Mouse (Mus musculus) brain, embryonic 18.5 days (tissue): Measurements from ENCODE around the gene Fitm2.
"Not testable (repeated sequence)": the region's sequence is repeated elsewhere in the genome, so short reads cannot be mapped to it uniquely, and the experiment has no call there.

Source experiments
- DNase-seq: peaks from one replicate; pipeline ENCODE4 v3.0.0-alpha.2; 2012; ENCODE audit warnings: low read depth, low spot score

Fitm2 gene

DNA sequence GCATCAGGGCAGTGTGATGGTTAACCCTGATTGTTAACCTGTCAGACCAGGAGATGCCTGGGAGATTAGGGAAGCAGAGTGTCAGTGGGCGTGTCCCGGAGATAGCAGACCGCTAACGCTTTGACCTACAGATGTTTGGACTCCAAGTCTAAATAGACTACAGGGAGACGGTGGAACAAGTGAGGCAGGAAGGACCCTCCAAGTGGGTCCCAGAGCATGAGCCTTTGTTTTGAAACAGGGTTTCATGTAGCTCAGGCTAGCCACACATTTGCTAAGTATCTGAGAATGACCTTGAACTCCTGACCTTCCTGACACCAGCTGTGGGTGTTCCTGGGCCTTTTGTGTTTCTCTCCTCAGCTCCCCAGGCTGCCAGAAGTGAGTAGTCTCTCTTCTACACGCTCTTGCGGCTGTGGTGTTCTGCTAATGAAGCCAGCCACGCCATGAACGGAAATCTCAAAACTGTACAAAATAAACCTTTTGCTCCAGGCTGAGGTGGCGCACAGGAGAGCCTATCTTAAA is 9.1 kb downstream of the Fitm2 start:
- DNase-seq, result no peak

DNA sequence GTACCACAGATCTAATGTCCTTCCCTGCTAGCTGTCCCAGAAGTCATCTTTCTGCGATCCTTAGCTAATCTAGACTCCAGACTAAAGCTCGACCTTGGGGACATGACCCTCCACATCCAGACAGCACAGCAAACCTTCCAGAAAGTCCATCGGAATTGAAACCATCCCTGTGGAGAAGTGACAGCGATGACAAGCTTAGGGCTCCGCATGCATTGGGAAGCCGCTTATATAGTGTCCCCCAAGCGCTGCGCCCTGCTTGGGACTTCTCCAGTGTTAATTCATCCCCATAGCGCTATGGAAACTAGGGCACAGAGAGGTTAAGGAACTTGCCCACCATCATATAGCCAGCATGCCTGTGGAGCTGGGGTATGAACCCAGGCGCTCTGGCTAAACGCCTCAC is 9.6 kb downstream of the Fitm2 start:
- DNase-seq, result no peak

DNA sequence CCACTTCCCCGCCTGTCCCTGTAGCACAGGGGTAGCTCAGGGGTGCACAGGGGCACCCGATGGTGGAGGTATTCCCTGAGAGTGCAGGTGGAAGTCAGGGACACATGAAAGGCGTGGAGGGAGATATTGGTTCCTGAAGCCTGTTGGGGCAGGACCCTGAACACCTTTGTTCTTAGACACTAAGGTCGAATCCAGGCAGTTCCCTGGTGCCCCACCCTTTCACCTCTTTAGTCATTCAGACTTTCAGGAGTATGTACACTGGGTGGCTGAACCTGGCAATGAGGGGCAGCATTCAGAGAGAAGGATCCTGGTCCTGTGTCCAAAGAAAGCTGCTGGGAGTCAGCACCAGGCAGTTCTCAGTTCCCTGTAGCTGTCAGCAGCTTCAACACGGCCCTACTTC is 10.0 kb downstream of the Fitm2 start:
- DNase-seq, result no peak

DNA sequence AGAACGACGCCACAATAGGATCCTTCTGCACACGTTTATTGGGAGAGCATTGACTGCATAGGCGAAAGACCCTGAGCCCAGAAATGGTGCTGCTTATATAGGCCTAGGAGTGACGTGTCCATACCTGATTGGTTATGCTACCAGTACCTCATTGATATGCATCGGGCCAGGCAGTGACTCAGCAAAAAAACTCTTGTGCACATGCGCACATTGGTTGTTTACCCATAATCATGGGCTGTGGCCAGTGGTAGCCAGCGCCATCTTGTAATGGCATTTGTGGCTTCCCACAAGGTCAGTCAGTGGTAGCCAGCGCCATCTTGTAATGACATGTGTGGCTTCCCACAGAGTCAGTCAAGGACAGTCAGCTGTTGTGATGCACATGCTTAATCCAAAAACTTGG is 11.1 kb downstream of the Fitm2 start:
- not testable (repeated sequence) for DNase-seq

DNA sequence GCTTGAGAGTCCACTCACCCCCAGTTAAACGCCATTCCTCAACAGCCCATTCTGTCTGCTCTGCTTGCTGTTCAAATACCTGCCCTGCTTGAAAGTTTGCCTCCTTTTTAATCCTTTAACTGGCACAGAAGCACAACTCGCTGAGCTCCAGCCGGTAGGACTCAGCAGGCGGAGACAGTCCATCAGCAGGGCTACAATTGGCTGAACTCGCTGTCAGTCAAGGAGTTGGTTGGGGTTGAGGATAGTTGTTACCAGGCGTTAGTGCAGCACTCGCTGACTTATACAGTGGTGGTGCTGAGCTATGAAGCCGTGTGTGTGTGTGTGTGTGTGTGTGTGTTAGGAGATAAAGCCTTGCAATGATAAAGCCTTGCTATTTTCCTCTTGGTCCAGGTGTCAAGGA is 11.8 kb downstream of the Fitm2 start:
- no peak for DNase-seq

DNA sequence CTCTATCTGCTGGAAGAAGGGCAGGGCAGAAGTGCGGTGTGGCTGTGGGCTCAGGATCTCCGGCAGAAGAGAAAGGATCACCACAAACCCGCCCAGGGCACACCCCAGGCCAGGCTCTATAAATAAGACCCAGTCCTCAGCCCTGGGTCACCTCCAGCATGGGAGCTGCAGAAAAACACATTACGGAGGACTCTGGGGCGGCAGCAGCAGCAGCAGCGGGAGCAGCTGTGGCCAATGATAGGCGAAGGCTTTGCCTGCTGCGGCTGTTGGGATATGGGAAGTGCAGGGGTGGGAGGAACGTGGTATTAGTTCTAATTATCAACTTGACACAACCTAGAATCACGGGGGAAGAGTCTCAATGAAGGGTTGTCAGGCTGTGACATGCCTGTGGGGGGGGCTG is 13.0 kb downstream of the Fitm2 start:
- no peak for DNase-seq

DNA sequence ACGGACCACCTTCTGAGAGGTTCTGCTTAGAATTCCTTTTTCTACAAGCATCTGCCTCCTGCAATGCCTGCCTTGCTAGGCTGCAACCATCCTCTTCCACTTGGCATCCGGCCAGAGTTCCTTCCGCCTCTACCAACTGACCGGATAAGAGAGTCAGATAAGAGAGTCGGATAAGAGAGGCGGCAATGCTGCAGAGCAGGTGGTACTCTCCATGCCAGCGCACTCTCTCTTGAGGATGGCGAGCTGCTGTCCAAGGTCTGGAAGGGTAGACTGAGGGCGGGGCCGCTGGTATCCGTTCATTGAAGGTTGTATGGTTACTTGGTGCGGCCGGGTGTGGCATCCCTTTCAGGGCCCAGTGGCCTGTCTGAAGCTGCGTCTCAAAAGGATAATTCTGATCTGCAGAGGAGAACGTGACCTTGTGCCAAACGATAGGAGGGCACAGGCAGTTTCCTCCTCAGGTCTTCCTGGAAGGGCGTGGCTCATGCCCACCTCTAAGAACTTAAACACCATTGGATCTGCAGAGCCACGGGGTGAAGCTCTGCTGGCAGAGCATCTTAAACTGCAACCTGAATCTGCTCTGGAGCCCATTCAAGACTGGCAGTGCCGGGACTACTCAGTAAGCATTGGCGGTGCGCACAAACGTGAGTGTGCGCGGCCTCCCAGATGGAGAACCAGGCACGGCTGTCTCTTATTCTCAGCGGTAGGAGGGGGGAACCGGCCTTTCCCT is 13.7 kb downstream of the Fitm2 start:
- DNase-seq, result no peak

DNA sequence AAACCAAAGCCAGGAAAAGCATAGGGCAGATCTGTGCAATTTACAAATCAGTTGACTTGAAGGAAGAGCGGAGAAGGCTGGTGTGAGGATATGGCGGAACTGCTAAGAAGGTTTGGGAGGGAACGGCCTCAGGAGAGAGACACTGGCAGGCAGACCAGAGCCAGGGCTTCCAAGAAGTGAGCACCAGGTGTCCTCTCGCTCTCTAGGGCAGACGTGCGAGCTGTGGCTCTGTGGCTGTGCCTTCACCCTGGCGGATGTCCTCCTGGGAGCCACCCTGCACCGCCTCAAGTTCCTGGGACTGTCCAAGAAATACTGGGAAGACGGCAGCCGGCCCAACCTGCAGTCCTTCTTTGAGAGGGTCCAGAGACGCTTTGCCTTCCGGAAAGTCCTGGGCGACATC is 19.1 kb downstream of the Fitm2 start:
- DNase-seq, result no peak

DNA sequence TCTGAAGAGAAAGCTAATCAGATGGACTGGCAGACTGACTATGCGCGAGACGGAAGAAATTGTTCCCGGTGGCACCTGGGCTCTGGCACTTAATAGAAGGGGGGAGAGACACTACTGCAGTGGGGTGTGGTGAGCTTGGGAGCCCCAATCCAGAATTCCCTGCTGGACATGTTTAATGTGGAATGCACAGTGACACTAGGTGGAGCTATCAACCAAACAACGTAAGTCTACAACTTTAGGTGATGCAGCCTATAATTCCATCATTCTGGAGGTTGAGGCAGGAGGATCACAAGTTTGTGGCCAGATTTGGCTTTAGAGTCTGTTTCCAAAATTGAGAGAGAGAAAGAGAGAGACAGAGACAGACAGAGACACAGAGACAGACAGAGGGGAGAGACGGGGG is 19.7 kb downstream of the Fitm2 start:
- DNase-seq, result no peak

DNA sequence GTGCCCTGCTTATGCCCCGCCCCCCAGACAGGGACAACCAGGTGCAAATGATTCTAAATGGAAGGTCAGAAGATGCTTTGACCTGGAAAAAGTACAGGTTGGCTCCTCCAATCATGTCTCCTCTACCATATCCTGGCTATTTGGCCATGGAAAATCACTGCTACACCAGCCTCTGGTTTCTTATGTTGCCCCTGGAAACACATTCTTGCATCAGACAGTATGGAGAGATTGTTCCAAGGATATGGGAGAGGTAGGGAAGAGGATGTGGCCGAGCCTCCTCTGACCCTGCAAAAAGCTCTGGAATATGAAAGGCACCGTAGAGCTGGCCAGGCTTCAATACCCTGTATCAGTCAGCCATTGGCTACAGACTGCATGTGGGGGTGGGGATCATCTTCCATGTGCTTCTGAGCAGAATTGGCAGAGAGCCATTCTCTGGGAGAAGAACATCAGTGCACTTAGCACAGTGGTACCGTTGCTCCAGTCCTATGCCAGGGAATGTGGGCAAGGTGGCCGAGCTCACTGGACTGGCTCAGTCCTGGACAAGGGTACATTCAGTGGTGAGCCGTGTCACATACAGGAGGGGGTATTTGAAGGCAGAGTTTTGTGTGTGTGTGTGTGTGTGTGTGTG is 21.6 kb downstream of the Fitm2 start:
- DNase-seq, result no peak

DNA sequence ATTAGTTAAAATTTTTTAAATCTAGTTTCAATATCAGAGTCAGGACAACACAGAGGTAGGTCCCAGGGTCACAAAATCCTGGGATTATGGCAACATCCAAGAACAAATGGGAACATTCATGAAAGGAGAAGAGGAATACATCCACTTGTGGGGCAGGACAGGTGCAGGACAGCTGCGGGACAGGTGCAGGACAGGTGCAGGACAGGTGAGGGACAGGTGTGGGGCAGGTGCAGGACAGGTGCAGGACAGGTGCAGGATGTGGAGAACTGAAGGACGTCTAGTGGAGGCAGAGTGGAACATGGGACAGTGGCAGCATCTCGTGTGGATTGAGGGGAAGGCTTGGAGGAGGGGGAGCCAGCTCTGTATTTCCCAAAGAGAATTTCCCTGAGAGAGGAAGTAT is 23.2 kb downstream of the Fitm2 start:
- DNase-seq, result no peak

DNA sequence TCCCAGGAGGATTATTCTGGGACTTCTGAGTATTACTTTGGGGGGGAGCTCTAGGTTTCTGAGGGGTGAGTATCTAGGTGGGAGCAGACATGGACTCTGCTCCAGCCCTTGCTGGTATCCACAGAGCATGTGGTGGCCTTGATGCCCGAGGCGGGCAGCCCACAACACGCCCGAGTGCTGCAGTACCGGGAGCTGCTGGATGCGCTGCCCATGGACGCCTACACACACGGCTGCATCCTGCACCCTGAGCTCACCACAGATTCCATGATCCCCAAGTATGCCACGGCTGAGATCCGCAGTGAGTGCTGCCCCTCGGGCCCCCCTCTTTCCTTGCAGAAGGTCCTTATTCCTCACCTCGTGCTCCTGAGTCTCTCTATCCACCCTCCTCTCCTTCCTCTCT is 25.1 kb downstream of the Fitm2 start:
- DNase-seq, result no peak

DNA sequence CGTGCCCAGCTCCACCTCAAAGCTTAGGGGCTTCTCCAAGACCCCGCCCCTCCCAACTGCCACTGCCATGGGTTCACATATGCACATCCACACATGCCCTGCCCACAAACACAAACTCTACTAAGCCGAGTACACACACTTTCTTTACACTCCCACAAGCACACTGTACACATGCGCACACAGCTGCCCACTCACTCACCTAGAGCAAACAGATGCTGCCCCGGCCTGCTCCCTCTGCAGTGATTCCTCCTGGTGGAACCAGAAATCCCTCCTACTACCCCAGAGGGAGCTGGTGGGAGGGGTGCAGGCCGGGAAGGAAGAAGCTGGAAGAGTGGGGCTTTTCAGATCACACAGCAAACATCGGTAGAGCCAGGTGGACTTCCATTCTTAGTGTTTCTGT is 28.4 kb downstream of the Fitm2 start:
- DNase-seq, result no peak

DNA sequence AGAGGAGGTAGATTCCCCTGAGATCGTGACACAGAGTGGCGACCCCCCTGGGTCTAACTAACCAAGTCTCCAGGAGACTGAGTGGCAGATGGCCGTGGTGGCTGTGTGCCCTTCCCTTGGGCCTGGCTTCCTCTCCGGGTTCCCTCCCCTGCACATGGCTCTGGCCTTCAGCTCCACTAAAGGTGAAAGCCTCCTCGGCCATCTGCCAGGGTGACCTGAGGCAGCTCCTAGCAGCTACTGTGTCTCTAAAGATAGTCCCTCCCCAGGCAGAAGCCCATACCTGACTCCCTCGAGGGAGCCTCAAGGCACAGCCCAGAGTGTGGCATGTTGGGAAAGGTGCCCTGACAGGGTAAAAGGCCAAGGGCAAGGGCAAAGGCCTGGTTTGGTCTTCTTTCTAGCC is 28.9 kb downstream of the Fitm2 start:
- DNase-seq, result no peak

DNA sequence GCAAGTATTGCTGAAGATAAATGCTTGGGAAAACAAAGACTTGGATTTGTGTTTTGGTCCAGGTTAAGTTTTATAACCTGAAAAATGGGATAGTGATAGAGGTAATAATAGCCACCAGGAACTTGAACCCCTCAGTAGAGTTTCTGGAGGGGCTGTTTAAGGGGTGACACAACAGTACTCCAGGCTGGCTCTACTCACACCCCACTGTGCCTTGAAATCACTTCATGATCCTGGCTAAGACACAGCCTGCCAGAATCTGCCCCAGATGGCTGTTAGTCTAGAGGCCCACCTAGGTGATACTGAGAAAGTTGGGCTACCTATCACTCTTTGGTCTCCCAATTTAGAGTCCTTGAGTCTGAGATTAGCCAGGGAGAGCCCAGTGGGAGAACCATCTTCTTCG is 32.9 kb downstream of the Fitm2 start:
- DNase-seq, result no peak

DNA sequence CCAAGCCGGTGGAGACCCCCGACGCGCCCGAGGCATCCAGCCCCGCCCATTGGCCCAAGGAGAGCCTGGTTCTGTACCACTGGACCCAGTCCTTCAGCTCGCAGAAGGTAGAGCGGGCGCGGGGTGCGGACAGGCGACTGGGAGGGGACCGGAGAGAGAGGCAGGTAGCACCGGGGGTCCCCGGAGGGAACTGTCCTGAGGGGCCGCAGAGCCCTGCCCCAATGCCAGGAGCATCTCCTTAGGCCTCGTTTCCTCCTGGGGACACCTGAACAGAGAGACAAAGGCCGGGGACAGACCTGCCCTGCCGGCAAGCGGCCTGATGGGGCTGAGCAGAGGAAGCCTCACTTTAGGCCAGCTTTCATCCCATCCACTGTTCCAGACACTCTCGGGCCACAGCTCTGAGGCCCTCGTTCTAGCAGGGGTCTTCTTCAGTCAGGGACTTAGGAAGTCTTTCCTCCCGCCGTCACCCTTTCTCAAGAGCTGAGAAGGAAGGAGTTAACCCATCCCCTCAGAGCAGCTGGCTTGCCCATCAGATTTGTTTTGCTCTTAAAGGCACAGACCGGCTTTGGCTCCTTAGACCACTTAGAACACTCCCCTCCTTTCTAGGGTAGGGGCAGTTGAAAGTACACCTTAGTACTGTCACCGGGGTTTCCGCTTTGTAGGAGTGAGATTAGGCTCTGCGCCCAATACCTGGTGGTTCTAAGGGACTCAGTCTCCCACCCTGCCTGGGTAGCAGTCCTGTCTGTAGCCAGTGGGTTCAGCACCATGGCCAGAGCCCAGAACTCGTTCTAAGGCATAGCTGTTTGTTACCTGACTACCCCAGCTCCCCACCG is 33.6 kb downstream of the Fitm2 start:
- no peak for DNase-seq

DNA sequence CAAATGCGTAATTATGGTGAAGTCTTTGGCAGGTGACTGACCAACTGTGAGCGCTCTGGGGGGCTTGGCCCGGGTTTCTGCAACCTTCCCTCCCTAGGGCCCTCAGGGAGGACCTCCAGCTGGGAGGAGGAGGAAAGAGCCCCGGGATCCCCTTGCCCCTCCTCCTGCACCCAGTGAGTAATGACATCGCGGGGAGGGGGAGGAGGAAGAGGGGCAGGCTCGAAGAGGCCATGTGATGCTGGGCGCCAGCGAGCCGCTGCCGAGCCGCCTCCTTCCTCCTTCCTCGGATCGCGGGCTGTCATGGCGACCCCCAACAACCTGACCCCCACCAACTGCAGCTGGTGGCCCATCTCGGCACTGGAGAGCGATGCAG is 34.2 kb downstream of the Fitm2 start, which contains the start of gene Gdap1l1:
TSS of gene Gdap1l1 (plus strand) at position 231 of the 373 bp plus-strand sequence.
- peak; percentile 69 for DNase-seq

DNA sequence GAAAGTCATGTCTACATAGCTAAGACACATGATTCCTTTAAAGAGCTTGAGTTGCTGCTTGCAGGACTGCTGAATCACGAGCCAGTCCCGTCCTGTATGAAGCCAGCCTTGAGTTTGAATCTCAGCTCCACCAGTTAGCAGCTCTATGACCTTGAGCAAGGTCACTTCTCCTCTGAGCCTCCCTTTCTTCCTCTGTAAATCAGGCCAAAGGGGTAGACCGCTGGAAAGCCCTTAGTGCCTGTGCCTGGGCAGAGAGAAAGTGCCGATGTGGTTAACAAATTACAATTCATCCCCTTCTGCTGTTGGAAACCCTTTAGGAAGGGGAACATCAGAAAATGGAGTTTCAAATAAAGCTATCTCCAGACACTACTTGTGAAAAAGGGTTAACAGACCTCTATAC is 34.6 kb downstream of the Fitm2 start:
- DNase-seq, result no peak

DNA sequence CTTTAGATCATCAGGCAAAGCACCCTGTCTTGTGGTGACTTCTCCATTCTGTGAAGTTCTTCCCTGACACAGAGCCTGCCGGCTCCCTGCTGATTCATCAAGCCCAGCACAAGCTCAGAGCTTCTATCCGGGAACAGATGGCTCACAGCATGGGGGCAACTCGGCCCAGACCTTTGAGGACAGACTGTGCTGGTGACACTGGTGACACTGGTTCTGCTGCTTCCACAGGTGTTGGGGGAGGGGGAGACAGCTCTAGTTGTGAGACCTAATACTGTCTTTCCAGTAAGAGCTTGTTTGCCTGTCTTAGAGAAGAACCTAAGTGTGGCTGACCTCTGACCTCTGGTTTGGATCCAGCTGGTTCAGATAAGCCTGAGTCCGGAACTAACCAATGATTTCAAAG is 38.5 kb downstream of the Fitm2 start:
- no peak for DNase-seq

DNA sequence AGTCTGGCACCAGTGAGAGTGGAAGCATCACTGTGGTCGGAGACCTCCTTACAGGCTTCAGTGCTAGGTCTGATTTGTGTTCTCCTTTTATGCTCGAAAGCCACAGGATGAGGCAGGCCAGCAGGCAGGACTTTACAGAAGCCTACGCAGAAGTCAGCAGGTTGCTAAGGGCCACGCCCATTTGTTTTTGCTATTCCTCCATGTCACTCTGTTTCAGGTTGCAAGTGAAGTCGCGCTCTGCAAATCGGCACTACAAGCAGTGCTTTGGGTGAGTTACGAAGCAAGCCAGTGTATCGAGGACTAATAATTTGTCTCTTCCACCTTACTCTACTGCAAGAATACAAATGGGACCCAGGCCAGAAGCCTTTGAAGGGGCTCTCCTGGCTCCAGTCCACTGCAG is 41.1 kb downstream of the Fitm2 start:
- no peak for DNase-seq

DNA sequence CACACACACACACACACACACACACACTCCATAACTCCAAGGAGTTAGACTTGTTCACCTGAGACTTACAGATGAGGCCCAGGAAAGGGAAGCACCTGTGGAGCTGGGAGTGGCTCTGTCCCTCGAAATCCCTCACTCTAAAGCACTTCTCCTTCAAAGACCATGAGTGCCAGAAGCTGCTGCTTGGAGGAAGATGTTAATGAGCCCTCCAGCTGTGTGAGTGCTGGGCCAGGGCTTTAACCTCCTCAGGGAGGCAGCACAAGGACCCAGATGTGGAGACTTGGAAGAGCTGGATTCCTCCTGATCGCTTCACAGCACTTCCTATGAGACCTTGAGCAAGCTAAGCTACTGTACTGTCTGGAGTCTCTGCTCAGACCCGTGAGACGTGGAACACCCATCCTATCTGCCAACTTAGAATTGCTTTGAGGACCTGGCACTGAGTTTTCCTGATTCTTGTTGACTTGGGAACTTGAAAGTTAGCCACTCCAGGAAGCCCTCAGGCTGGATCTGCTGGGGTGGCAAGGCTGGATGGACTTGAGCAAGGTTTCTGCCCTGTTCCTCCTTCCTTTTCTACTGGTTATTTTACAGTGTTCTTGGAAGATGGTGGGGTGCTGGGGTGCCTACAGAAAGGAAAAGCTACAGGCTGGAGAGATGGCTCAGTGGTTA is 44.0 kb downstream of the Fitm2 start:
- no peak for DNase-seq

DNA sequence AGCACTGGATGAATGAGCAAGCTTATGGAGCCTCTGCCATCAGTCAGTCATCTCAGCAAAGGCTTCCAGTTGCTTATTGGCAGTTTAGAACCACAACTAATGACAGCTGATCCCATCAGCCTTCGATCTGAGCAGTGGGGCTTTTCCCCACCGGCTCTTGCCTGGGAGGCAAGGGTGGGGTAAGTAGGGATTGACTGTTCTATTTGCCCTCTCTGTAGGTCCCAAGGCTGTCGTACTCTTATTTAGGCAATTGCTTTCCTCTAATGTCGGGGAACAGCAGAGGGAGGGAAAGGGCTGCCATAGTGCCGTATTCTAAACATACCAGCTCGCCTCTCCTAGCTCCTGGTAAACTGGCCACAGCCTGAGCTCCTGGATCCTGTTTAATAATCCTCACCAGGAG is 47.8 kb downstream of the Fitm2 start, which contains the start of gene Oser1:
TSS of gene Oser1 (minus strand) at position 101 of the 400 bp plus-strand sequence.
- DNase-seq, result no peak
